Mouse (Mus musculus): ENCODE measurements around the gene Olfr898.

DNA sequence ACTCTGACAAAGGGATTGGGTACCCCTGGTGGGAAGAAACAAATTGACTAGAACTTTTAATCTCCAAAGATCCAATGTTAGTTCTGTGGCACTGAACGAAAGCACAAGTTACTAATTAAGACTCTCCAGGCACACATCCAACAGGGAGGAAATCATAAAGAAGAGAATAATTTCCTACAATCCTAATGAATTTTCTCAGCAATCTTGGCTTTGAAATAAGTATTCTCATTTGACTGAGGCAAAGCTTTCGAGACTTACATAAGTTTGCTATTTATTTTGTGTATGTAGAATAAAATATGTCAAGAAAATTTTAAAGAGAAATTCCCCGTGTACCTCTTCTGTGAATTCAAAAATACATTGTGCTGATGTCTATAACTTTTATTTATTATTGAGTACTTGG is 19.5 kb upstream of the Olfr898 start, which contains the start of gene Olfr25:
- TF ChIP-seq GATA1 (IDR thresholded peaks at IDR 0.05; ENCODE audit: borderline replicate concordance, low read length) (no peak), FLI1 (IDR thresholded peaks at IDR 0.05; ENCODE audit: low read length) (no peak)
